ENCODE assay signal across 18 mouse cellular contexts in genomic region chr1:90414751-90415150, GRCm38 (mm10).
"Had no signal": no experiment of that assay in that cellular context is flagged by ENCODE, and none has a peak within 500 bp of the region (broad histone marks: within the 10 kb centered on the region; RNA-seq: fewer than 3 reads in every experiment).

No protein-coding gene starts in this region.

- ATAC-seq: liver, postnatal 0 days; midbrain, embryonic 15.5 days had no signal

- H3K4me1 ChIP-seq: limb, embryonic 15.5 days; liver, embryonic 13.5 days; megakaryocyte, embryonic 14.5 days; midbrain, embryonic 15.5 days; neural tube, embryonic 13.5 days had no signal

- H3K4me3 ChIP-seq: left cerebral cortex, adult 2 months; limb, embryonic 15.5 days; liver, embryonic 13.5 days; lung, embryonic 15.5 days; megakaryocyte, embryonic 14.5 days; midbrain, embryonic 15.5 days; neural tube, embryonic 13.5 days had no signal

- H3K27me3 ChIP-seq: limb, embryonic 15.5 days; liver, embryonic 13.5 days; lung, embryonic 15.5 days; megakaryocyte, embryonic 14.5 days; midbrain, embryonic 15.5 days; neural tube, embryonic 13.5 days had no signal

- DNase-seq: kidney, adult 8-10 months; kidney, postnatal 4 days; liver, embryonic 13.5 days; liver, postnatal 0 days; lung, postnatal 14 days; retina, postnatal 1 day; right cerebral cortex, postnatal 4 days; spleen, adult 18-20 months; thymus, adult 18-20 months; thymus, postnatal 14 days had no signal

- H3K27ac ChIP-seq: kidney, postnatal 0 days; left cerebral cortex, adult 2 months; limb, embryonic 15.5 days; liver, embryonic 13.5 days; lung, embryonic 15.5 days; macrophage; midbrain, embryonic 15.5 days; neural tube, embryonic 13.5 days had no signal
